Mouse (Mus musculus): ENCODE results near the gene Mrpl43. TPM values are rescaled to one million over a fixed set of nuclear protein-coding genes. Genes with fewer than 3 reads are reported as not detected.

Gene Mrpl43
- polyA plus RNA-seq (2014; fragmentation: Illumina TruSeq; extraction: RNeasy Lipid Tissue Mini Kit (QIAGEN cat#74804); ENCODE audit: low read depth, low replicate concordance) = 9.3 TPM

GRCm38 (mm10) chr19:45005957-45006712 is at the start of gene Mrpl43:
Gene Mrpl43, minus strand, starts transcription at chr19:45006442.

GRCm38 (mm10) chr19:45047417-45047934 is 41.2 kb upstream of the Mrpl43 start, which contains the start of gene Sfxn3:
Gene Sfxn3, plus strand, starts transcription at chr19:45047503.

GRCm38 (mm10) chr19:45045651-45046050 is 39.4 kb upstream of the Mrpl43 start, which contains the start of gene Pdzd7:
Gene Pdzd7, minus strand, starts transcription at chr19:45045717.

GRCm38 (mm10) chr19:45014335-45014971 is 8.2 kb upstream of the Mrpl43 start, which contains the start of gene Lzts2:
Gene Lzts2, plus strand, starts transcription at chr19:45014414.

GRCm38 (mm10) chr19:45005444-45005843 is 798 bp downstream of the Mrpl43 start, which contains the start of gene Twnk:
Gene Twnk, plus strand, starts transcription at chr19:45005663.

GRCm38 (mm10) chr19:44988831-44989566 is 17.2 kb downstream of the Mrpl43 start, which contains the start of gene Sema4g:
Gene Sema4g, plus strand, starts transcription at chr19:44989101.

Other genes starting within 250 kb of the Mrpl43 start
- 49.9 TPM for gene Slf2, start 75.3 kb downstream of the Mrpl43 start, polyA plus RNA-seq (2014; fragmentation: Illumina TruSeq; extraction: RNeasy Lipid Tissue Mini Kit (QIAGEN cat#74804); ENCODE audit: low read depth, low replicate concordance)
- gene Sema4g, start 17.3 kb downstream of the Mrpl43 start, polyA plus RNA-seq (2014; fragmentation: Illumina TruSeq; extraction: RNeasy Lipid Tissue Mini Kit (QIAGEN cat#74804); ENCODE audit: low read depth, low replicate concordance) = 1.0 TPM
- 2.4 TPM for gene Twnk, start 779 bp downstream of the Mrpl43 start, polyA plus RNA-seq (2014; fragmentation: Illumina TruSeq; extraction: RNeasy Lipid Tissue Mini Kit (QIAGEN cat#74804); ENCODE audit: low read depth, low replicate concordance)
- 2.3 TPM for gene Lzts2, start 8.0 kb upstream of the Mrpl43 start, polyA plus RNA-seq (2014; fragmentation: Illumina TruSeq; extraction: RNeasy Lipid Tissue Mini Kit (QIAGEN cat#74804); ENCODE audit: low read depth, low replicate concordance)
- 0.18 TPM for gene Pdzd7, start 39.3 kb upstream of the Mrpl43 start, polyA plus RNA-seq (2014; fragmentation: Illumina TruSeq; extraction: RNeasy Lipid Tissue Mini Kit (QIAGEN cat#74804); ENCODE audit: low read depth, low replicate concordance)
- gene Sfxn3, start 41.1 kb upstream of the Mrpl43 start, polyA plus RNA-seq (2014; fragmentation: Illumina TruSeq; extraction: RNeasy Lipid Tissue Mini Kit (QIAGEN cat#74804); ENCODE audit: low read depth, low replicate concordance) = 6.5 TPM
- gene Kazald1, start 68.8 kb upstream of the Mrpl43 start, polyA plus RNA-seq (2014; fragmentation: Illumina TruSeq; extraction: RNeasy Lipid Tissue Mini Kit (QIAGEN cat#74804); ENCODE audit: low read depth, low replicate concordance) = 0.25 TPM
- not detected for gene Tlx1, start 144.2 kb upstream of the Mrpl43 start, polyA plus RNA-seq (2014; fragmentation: Illumina TruSeq; extraction: RNeasy Lipid Tissue Mini Kit (QIAGEN cat#74804); ENCODE audit: low read depth, low replicate concordance)
- not detected for gene Lbx1, start 229.4 kb upstream of the Mrpl43 start, polyA plus RNA-seq (2014; fragmentation: Illumina TruSeq; extraction: RNeasy Lipid Tissue Mini Kit (QIAGEN cat#74804); ENCODE audit: low read depth, low replicate concordance)